Mouse (Mus musculus) central nervous system, embryonic 18 days (tissue): Measurements from ENCODE around the gene 1700006A11Rik. TPM values are rescaled to one million over a fixed set of nuclear protein-coding genes. Genes with fewer than 3 reads are reported as not detected.

Source experiments
- polyA plus RNA-seq: library from polyadenylated mRNA; depleted of rRNA; stranded (reverse); fragments of >200 nt; gene quantifications from 2 replicates; pipeline ENCODE4 v1.2.3, GENCODE M21; 2012; rRNA removed

The 1700006A11Rik gene
- not detected in 2 replicates for polyA plus RNA-seq

DNA sequence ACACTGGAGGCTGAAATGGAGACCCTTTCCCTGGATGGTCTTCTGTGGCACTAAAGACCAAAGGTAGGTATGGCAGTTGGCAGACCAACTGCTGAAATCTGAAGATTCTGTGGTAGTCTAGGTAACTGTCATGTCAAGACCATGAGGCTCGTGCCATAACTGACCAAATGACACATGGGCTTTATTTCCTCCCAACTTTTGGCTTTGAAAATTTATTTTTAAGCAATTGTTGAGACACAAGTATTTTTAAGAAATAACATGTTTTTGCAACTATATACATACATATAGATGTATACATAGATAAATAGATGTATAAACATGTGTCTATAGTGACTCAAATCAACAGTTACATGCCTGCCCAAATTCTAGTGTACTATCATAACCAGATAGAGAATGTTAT is at the start of gene 1700006A11Rik:
Gene 1700006A11Rik (minus strand): TSS at position 101 of the 400 bp plus-strand sequence.

Other genes starting within 250 kb of the 1700006A11Rik start
- 28.1 and 28.6 TPM in 2 replicates for gene Tram1l1, start 105.2 kb downstream of the 1700006A11Rik start, polyA plus RNA-seq
- not detected in 2 replicates for gene 1700003H04Rik, start 155.1 kb upstream of the 1700006A11Rik start, polyA plus RNA-seq